Mouse (Mus musculus) CH12.LX (cell line): ENCODE measurements around the gene Slc9a9.

Experiments used
- CTCF ChIP-seq, 2 experiments: IDR thresholded peaks in 1 of 2; conservative IDR thresholded peaks in 1 of 2; 2 replicates each; pipeline ENCODE4 v1.5.1; 2011 to 2012; ENCODE audit warnings: low read depth in 2 of 2, low read length in 2 of 2, improper control_type of control experiment in 1 of 2, inconsistent platforms in 1 of 2, mild to moderate bottlenecking in 1 of 2, moderate library complexity in 1 of 2
- MAX ChIP-seq: IDR thresholded peaks from 2 replicates; pipeline ENCODE4 v1.6.1; 2011; ENCODE audit warnings: low read length, improper control_type of control experiment
- MAZ ChIP-seq: IDR thresholded peaks from 2 replicates; pipeline ENCODE4 v1.6.1; 2012; ENCODE audit warnings: low read depth, mild to moderate bottlenecking, inconsistent platforms, low read length, improper control_type of control experiment, moderate library complexity
- POLR2A ChIP-seq: IDR thresholded peaks from 2 replicates; pipeline ENCODE4 v1.6.1; 2011; ENCODE audit warnings: low read depth, mild to moderate bottlenecking, improper control_type of control experiment, low read length
- POLR2AphosphoS2 ChIP-seq: IDR thresholded peaks from 2 replicates; pipeline ENCODE4 v1.6.1; 2011; ENCODE audit warnings: low read depth, low read length, improper control_type of control experiment
- TCF12 ChIP-seq: IDR thresholded peaks from 2 replicates; pipeline ENCODE4 v1.6.1; 2014; ENCODE audit warnings: low read depth, mild to moderate bottlenecking, inconsistent platforms, low read length, improper control_type of control experiment
- USF1 ChIP-seq: IDR thresholded peaks from 2 replicates; pipeline ENCODE4 v1.6.1; 2014; ENCODE audit warnings: low read depth, mild to moderate bottlenecking, inconsistent platforms, low read length, improper control_type of control experiment

DNA sequence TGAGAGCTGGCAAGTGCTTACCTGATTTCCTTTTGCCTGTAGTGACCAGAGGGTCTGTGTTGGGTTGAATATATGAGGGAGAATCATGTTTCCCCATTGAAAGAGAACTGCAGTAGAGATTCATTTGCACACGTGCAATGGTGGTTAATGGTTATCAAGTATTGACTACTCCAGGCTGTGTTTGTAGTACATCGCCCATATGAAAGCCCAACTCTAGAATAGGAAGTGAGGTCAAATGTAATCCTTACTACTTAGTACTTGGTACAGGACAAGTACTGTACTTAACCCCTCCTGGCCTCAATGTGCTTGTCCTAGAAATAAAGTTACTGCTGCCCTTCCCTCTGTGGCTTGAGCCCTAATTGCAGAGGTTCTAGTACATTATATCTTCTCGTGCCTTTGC, 508.5 kb downstream of the Slc9a9 start:
- TF ChIP-seq POLR2A (no peak), TCF12 (no peak), USF1 (no peak), MAX (no peak), POLR2AphosphoS2 (no peak), CTCF (conservative IDR thresholded peaks at IDR 0.05 in 1 of 2, IDR thresholded peaks at IDR 0.05 in 1 of 2; ENCODE audit: low read depth in 2 of 2, low read length in 2 of 2) (no peak), MAZ (no peak)
